Mouse (Mus musculus): ENCODE measurements around the gene Tspan3. TPM values are rescaled to one million over a fixed set of nuclear protein-coding genes. Genes with fewer than 3 reads are reported as not detected.

Tspan3 gene
- total RNA-seq, 2 experiments from 2014 or later: 337 to 351 TPM

DNA sequence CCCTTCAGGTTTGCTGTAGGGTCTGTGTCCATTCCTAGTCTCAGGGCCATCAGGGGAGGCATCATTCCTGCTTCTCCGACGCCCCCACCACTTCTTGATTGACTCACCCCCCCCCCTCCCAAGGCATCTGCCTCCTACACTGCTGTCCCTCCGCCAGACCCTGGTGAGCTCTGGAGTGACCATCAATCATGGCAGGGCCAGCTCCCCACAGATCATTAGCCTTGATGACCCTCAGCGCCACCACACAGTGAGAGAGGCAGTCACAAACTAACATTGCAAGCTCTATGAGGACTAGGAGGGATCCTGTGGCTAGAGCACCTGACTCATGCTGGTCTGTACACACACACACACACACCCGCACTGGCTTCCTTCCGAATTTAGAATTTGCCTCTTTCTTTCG, 60.4 kb downstream of the Tspan3 start:
- DNase-seq (ENCODE audit: extremely low spot score in 1 of 2, low spot score in 2 of 2): no peak
- intact Hi-C loops (cut with DNase I): no loop called here
- TF ChIP-seq CTCF (IDR thresholded peaks at IDR 0.05): no peak
- no peak overlapping the region for H3K27ac ChIP-seq
- H3K4me3 ChIP-seq: no peak overlapping the region

DNA sequence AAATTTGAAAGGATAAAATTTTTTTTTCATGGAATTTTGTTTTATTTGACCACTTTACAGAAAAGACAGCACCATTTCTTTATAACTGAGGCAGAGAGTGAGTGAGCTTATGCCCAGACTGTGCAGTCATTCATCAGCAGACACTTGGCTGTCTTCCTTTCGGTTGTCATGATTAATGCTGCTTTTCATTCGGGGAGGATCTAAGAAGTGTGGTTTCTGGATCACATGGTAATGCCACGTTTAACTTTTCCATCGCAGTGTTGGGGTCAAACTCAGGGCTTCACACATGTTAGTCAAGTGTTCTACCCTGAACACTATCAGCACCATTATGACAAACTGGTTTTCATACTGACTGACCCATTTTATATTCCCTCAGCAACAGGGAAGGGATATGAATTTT, 64.3 kb downstream of the Tspan3 start:
- no peak for TF ChIP-seq CTCF (IDR thresholded peaks at IDR 0.05)
- no peak overlapping the region for H3K27ac ChIP-seq
- intact Hi-C loops (cut with DNase I): no loop called here
- H3K4me3 ChIP-seq: no peak overlapping the region
- no peak for DNase-seq (ENCODE audit: extremely low spot score in 1 of 2, low spot score in 2 of 2)

DNA sequence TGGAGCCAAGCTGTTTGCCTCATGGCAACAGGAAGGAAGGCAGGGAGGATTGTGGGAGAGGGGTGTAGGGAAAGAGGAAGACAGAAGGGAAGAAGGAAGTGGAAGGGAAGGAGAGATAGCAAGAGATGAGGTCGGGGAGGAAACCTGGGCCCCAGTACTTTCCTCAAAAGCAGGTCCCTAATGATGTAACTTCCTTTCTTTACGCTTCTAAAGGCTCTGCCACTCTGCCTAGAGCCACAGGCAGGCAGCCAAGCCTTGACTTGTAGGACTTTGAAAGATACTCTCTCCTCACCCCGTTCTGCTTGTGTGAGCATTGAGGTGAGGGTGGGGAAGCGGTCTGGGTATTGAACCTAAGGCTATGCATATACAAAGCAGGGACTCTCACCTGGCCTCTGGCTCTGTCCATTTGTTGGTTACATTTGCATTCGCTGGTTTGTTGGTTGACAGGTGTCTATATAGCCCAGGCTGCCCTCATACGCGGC, 65.2 kb downstream of the Tspan3 start:
- intact Hi-C loops (cut with DNase I): no loop called here
- no peak for TF ChIP-seq CTCF (IDR thresholded peaks at IDR 0.05)
- H3K4me3 ChIP-seq: no peak overlapping the region
- no peak for DNase-seq (ENCODE audit: extremely low spot score in 1 of 2, low spot score in 2 of 2)
- H3K27ac ChIP-seq: no peak overlapping the region

DNA sequence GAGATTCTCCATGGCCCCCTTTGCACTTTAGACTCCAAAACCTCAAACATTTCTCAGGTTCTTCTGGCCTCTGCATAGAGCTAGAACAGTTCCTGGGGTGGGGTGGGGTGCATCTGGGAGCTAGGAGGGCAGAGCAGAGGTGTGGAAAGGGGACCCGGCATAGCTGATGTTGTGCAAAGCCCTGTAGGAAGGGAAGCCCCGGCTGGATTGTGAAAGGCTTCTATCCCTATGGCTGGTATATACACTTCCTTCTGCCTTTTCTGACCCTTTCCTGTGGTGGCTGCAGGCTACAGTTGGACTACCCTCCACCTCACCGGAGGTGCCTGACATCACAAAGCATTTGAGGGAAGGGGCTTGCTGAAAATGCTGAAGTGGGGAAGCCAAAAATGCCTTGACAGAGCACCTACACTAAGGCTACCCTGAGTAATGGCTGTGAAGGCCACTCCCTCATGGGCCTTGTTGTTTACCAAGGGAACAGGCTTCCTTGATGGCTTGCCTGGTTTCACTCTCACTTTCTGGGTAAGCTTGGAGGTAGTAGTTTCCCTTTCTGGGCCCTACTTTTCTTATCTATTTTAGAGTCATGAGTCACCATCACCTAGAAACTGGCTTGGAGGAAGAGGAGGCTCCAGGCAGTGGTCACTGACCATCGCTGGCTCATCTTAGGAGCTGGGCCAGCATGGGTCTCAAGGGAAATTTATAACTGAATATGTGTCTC, 67.5 kb downstream of the Tspan3 start:
- no peak for TF ChIP-seq CTCF (IDR thresholded peaks at IDR 0.05)
- Histone ChIP-seq H3K4me3 (no peak overlapping the region), H3K27ac (no peak overlapping the region)
- intact Hi-C loops (cut with DNase I): no loop called here
- no peak for DNase-seq (ENCODE audit: extremely low spot score in 1 of 2, low spot score in 2 of 2)

DNA sequence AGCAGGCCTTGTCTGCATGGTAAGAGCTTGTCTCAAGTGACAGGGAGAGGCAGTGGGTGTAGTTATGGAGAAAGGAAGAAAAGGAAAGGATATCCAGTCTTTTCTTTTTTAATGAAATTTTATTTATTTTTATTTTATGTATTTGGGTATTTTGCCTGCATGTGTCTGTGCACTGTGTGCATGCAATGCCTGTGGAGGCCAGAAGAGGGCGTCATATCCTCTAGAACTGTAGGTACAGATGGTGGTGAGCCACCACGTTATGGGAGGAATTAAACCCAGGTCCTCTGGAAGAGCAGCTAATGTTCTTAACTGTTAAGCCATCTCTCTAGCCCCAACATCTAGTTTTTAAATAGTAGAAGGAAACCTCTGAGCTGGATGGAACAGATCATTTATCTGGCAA, 73.2 kb downstream of the Tspan3 start:
- no peak for DNase-seq (ENCODE audit: extremely low spot score in 1 of 2, low spot score in 2 of 2)
- H3K4me3 ChIP-seq: no peak overlapping the region
- peak; percentile 43 for TF ChIP-seq CTCF (IDR thresholded peaks at IDR 0.05)
- intact Hi-C loops (cut with DNase I): no loop called here
- no peak overlapping the region for H3K27ac ChIP-seq

DNA sequence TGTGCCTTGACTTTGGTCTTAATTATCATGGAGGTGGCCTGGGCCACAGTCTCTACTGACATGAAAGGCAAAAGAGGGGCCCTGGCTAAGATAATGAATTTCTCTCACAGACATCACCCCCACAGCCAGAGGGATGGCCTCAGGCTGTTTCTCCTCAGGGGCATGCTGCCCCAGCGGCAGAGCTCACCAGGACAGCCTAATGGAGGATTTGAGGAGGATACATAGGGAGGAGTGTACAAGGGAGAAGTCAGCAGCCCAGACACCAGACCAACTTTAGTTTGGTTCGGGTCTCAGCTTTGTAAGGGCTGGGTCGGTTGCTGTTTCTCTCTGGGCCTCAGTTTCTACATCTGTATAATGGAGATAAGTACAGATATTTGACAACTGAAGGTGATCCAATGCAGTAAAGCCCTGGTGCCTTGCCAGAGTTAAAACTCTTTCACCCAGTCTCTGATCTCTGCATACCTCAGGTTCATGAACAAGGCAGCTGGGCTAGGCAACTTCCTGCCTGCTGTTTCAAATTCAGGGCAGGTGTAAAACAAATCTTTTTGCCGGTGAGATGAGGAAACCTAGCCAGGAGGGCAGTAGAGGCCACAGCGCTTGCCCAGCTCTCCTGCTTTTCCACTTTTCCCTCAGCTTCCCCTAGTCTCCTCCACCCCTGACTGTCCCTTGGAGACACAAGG, 74.6 kb downstream of the Tspan3 start:
- TF ChIP-seq CTCF (IDR thresholded peaks at IDR 0.05): no peak
- intact Hi-C loops (cut with DNase I): no loop called here
- DNase-seq (ENCODE audit: extremely low spot score in 1 of 2, low spot score in 2 of 2): no peak
- H3K27ac ChIP-seq: no peak overlapping the region
- H3K4me3 ChIP-seq: no peak overlapping the region

DNA sequence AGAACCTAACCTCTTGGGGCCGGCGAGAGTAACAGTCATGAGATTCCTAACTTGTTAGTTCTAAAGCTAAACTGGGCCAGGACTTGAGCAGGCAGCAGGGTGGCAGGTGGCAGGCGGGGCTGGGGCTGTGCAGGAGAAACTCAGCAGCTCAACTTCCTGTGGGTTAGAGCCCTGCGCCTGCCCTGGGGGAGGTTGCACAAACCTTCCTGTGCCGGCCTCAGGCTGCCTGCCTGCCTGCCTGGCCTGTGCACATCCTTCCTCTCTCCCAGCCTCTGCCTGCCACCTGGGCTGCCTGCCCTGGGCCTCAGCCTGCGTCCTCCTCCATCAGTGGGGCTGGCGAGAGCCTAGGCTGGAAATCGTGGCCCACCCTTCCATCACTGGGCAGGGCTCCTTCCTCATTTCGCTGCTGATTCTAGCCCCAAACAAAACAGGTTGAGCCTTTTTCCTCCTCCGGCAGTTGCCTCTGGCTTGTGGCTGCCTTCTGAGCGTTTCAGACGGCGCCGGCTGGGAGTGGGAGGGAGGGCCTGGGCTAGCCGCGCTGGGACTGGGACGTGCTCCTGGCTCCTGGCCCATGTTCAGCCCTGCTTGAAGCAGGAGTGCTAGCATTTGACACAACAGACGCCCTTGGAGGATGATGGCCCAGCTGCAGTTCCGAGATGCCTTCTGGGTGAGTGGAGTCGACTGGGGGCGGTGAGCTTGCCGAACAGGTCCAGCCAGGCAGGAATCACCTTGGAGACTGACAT, 75.3 kb downstream of the Tspan3 start, which contains the start of gene Pstpip1:
Pstpip1 (plus strand) TSS at position 185 of the 743 bp plus-strand sequence.
- Histone ChIP-seq H3K27ac (peak within 1 kb of the TSS; percentile 51; the same call in 1 of the 2 replicates), H3K4me3 (no peak within 1 kb of the TSS)
- DNase-seq (ENCODE audit: extremely low spot score in 1 of 2, low spot score in 2 of 2): peak; percentile 40 to 49
- intact Hi-C loops (cut with DNase I): no loop called here
- TF ChIP-seq CTCF (IDR thresholded peaks at IDR 0.05): no peak

DNA sequence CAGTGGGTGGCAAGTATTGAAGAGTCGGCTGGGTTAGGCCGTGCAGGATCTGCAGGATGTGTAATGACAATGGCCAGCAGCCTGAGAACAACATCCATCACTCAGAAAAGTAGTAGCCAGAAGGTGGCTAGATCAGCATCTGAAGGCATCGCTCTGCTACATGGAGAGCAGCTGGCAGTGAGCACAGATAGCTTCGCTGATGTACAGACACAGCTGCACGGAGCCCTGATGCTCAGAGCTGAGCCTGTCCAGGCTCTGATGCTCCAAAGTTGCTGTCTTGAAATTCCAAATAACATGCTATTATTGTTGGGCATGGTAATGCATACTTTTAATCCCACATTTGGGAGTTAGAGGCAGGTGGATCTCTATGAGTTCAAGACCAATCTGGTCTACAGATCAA, 78.8 kb downstream of the Tspan3 start:
- TF ChIP-seq CTCF (IDR thresholded peaks at IDR 0.05): no peak
- H3K4me3 ChIP-seq: no peak overlapping the region
- DNase-seq (ENCODE audit: extremely low spot score in 1 of 2, low spot score in 2 of 2): no peak
- no peak overlapping the region for H3K27ac ChIP-seq
- intact Hi-C loops (cut with DNase I): no loop called here

Other genes with a start within 250 kb of the Tspan3 start
- 10 to 100 TPM; 31.9 to 33.1 TPM for gene Scaper, start 227.4 kb downstream of the Tspan3 start, total RNA-seq (2021)
- gene 4930563M21Rik, start 154.9 kb downstream of the Tspan3 start, total RNA-seq (2021): not detected
- gene Rcn2, start 123.6 kb downstream of the Tspan3 start, total RNA-seq (2021): 100 to 1,000 TPM in 1 of 2 experiments, 10 to 100 TPM in 1; 98.6 to 101 TPM
- gene Pstpip1, start 75.5 kb downstream of the Tspan3 start, total RNA-seq (2021): 1 to 10 TPM; 2.3 to 4.6 TPM

Measured in left cerebral cortex, adult 2 months (tissue).